Mouse (Mus musculus) hindbrain, postnatal 0 days (tissue): Measurements from ENCODE around the gene Sertad4. TPM values are rescaled to one million over a fixed set of nuclear protein-coding genes. Genes with fewer than 3 reads are reported as not detected.

Experiments used
- ATAC-seq: fragments of 200-750 bp; cut with Nextera tagmentation; 2 replicates; pipeline ENCODE4 v1.8.0; 2017; ENCODE audit warnings: mild to moderate bottlenecking, moderate TSS enrichment, moderate library complexity
- DNase-seq: peaks from one replicate; pipeline ENCODE4 v3.0.0-alpha.2; 2015; ENCODE audit warnings: low spot score
- H3K27ac ChIP-seq: fragments of 300-500 bp; sonication (generic); 2 replicates; pipeline ENCODE4 v1.5.1; 2014; ENCODE audit warnings: mild to moderate bottlenecking
- H3K27me3 ChIP-seq: fragments of 300-500 bp; sonication (generic); 2 replicates; pipeline ENCODE4 v1.6.1; 2014; ENCODE audit warnings: low read length, mixed read lengths; ENCODE audit not compliant: insufficient read depth
- H3K36me3 ChIP-seq: fragments of 300-500 bp; sonication (generic); 2 replicates; pipeline ENCODE4 v1.6.1; 2014; ENCODE audit warnings: low read length, mixed read lengths; ENCODE audit not compliant: insufficient read depth
- H3K4me1 ChIP-seq: fragments of 300-500 bp; sonication (generic); 2 replicates; pipeline ENCODE4 v1.6.1; 2014; ENCODE audit warnings: antibody characterized with exemption, low read length, mixed read lengths; ENCODE audit not compliant: insufficient read depth
- H3K4me2 ChIP-seq: fragments of 300-500 bp; sonication (generic); 2 replicates; pipeline ENCODE4 v1.6.1; 2014; ENCODE audit warnings: low read depth, mild to moderate bottlenecking, low read length, moderate library complexity, mixed read lengths
- H3K4me3 ChIP-seq: fragments of 300-500 bp; sonication (generic); 2 replicates; pipeline ENCODE4 v1.5.1; 2014; ENCODE audit warnings: low read length
- H3K9ac ChIP-seq: fragments of 300-500 bp; sonication (generic); replicated peaks from 2 replicates; pipeline ENCODE4 v1.6.1; 2014; ENCODE audit warnings: mild to moderate bottlenecking, low read length, moderate library complexity, mixed read lengths
- H3K9me3 ChIP-seq: fragments of 300-500 bp; sonication (generic); 2 replicates; pipeline ENCODE4 v1.6.1; 2016; ENCODE audit warnings: low read length, mixed read lengths
- CTCF ChIP-seq: IDR thresholded peaks from 2 replicates; pipeline ENCODE4 v1.5.1; 2016; ENCODE audit warnings: antibody characterized with exemption, control low read depth, low read depth
- WGBS: fragments of 180-500 bp; shearing (Covaris S2); extraction: QIAGEN DNeasy Blood & Tissue Kit; methylation state at CpG from one replicate; pipeline ENCODE4 v1.1.7; 2014; 5-methylcytosine and 5-hydroxymethylcytosine counted together
- polyA plus RNA-seq: library from polyadenylated mRNA; unstranded; fragments of >200 nt; fragmentation: Nextera tagmentation; extraction: Ambion mirVana; gene quantifications from 2 replicates; pipeline ENCODE4 v1.2.1, GENCODE M21; 2015
- total RNA-seq: library from RNA; depleted of rRNA; stranded (reverse); fragments of >200 nt; gene quantifications from 2 replicates; pipeline ENCODE4 v1.2.3, GENCODE M21; 2014; rRNA removed

Gene Sertad4
- 5.3 and 5.4 TPM in 2 replicates for total RNA-seq
- 13.2 and 14.2 TPM in 2 replicates for polyA plus RNA-seq

- no peak for TF ChIP-seq CTCF
- H3K4me1 ChIP-seq, result peaks cover 22% of the 10 kb centered on the region
- no peaks in the 10 kb centered on the region for H3K27me3 ChIP-seq
- ATAC-seq (peak; percentile 51; the same call in 1 of the 2 replicates), DNase-seq (peak; percentile 79)
- H3K9me3 ChIP-seq, result no peaks in the 10 kb centered on the region
- H3K4me3 ChIP-seq, result peak within 1 kb of the TSS; percentile 60
- peak within 1 kb of the TSS; percentile 84 for H3K9ac ChIP-seq
- H3K36me3 ChIP-seq, result no peaks in the 10 kb centered on the region
- WGBS, result under 1% methylated on average over 56 of the region's 75 CpGs
- peak within 1 kb of the TSS; percentile 63 for H3K4me2 ChIP-seq
- H3K27ac ChIP-seq, result peak within 1 kb of the TSS; percentile 80
Observed at GRCm38 (mm10) chr1:192855474-192856230, at the start of gene Sertad4. TSS of gene Sertad4 (minus strand) at chr1:192855756.

GRCm38 (mm10) chr1:192901516-192901915, 46.0 kb upstream of the Sertad4 start:
- Histone ChIP-seq H3K4me2 (no peak overlapping the region), H3K4me3 (no peak overlapping the region), H3K27ac (no peak overlapping the region), H3K27me3 (no peaks in the 10 kb centered on the region), H3K4me1 (no peaks in the 10 kb centered on the region), H3K9me3 (no peaks in the 10 kb centered on the region), H3K9ac (no peak overlapping the region), H3K36me3 (peaks cover 4% of the 10 kb centered on the region; the same call in 1 of the 2 replicates)
- no peak for DNase-seq
- TF ChIP-seq CTCF, result no peak
- WGBS, result 70% methylated on average over 2 of the region's 2 CpGs
- no peak for ATAC-seq

- peaks cover 4% of the 10 kb centered on the region; the same call in 1 of the 2 replicates for H3K36me3 ChIP-seq
- H3K4me3 ChIP-seq, result no peak overlapping the region
- H3K4me2 ChIP-seq, result no peak overlapping the region
- no peak overlapping the region for H3K27ac ChIP-seq
- H3K9me3 ChIP-seq, result no peaks in the 10 kb centered on the region
- no peak for DNase-seq
- no peak for ATAC-seq
- H3K9ac ChIP-seq, result no peak overlapping the region
- H3K4me1 ChIP-seq, result no peaks in the 10 kb centered on the region
- no peaks in the 10 kb centered on the region for H3K27me3 ChIP-seq
- 78% methylated on average over 3 of the region's 3 CpGs for WGBS
- TF ChIP-seq CTCF, result no peak
Observed at GRCm38 (mm10) chr1:192900913-192901312, 45.4 kb upstream of the Sertad4 start.

GRCm38 (mm10) chr1:192898742-192899141, 43.2 kb upstream of the Sertad4 start:
- no peak for ATAC-seq
- Histone ChIP-seq H3K4me2 (no peak overlapping the region), H3K4me1 (no peaks in the 10 kb centered on the region), H3K9ac (no peak overlapping the region), H3K27ac (no peak overlapping the region), H3K9me3 (no peaks in the 10 kb centered on the region), H3K27me3 (no peaks in the 10 kb centered on the region), H3K4me3 (no peak overlapping the region), H3K36me3 (peaks cover 4% of the 10 kb centered on the region; the same call in 1 of the 2 replicates)
- no peak for DNase-seq
- 7% methylated on average over 2 of the region's 2 CpGs for WGBS
- TF ChIP-seq CTCF, result no peak

GRCm38 (mm10) chr1:192897218-192897617, 41.7 kb upstream of the Sertad4 start:
- Histone ChIP-seq H3K4me3 (no peak overlapping the region), H3K27ac (no peak overlapping the region), H3K9ac (no peak overlapping the region), H3K9me3 (no peaks in the 10 kb centered on the region), H3K4me2 (no peak overlapping the region), H3K36me3 (peaks cover 4% of the 10 kb centered on the region; the same call in 1 of the 2 replicates), H3K27me3 (no peaks in the 10 kb centered on the region), H3K4me1 (no peaks in the 10 kb centered on the region)
- no peak for TF ChIP-seq CTCF
- WGBS, result 67% methylated on average over 10 of the region's 10 CpGs
- no peak for DNase-seq
- ATAC-seq, result no peak

- 92% methylated on average over 3 of the region's 3 CpGs for WGBS
- TF ChIP-seq CTCF, result no peak
Observed at GRCm38 (mm10) chr1:192896076-192896475, 40.5 kb upstream of the Sertad4 start.

GRCm38 (mm10) chr1:192890716-192891115, 35.2 kb upstream of the Sertad4 start:
- no peak overlapping the region for H3K9ac ChIP-seq
- ATAC-seq (no peak), DNase-seq (no peak)
- H3K4me2 ChIP-seq, result no peak overlapping the region
- no peak overlapping the region for H3K27ac ChIP-seq
- no peaks in the 10 kb centered on the region for H3K36me3 ChIP-seq
- no peak for TF ChIP-seq CTCF
- H3K27me3 ChIP-seq, result no peaks in the 10 kb centered on the region
- H3K4me1 ChIP-seq, result no peaks in the 10 kb centered on the region
- H3K4me3 ChIP-seq, result no peak overlapping the region
- H3K9me3 ChIP-seq, result no peaks in the 10 kb centered on the region
- WGBS, result 82% methylated on average over 3 of the region's 3 CpGs

More at GRCm38 (mm10) chr1:192896076-192896475, 40.5 kb upstream of the Sertad4 start:
- H3K4me1 ChIP-seq, result no peaks in the 10 kb centered on the region
- no peak overlapping the region for H3K27ac ChIP-seq
- H3K4me2 ChIP-seq, result no peak overlapping the region
- H3K36me3 ChIP-seq, result peaks cover 4% of the 10 kb centered on the region; the same call in 1 of the 2 replicates
- no peaks in the 10 kb centered on the region for H3K9me3 ChIP-seq
- ATAC-seq, result no peak
- no peak for DNase-seq
- H3K9ac ChIP-seq, result no peak overlapping the region
- no peak overlapping the region for H3K4me3 ChIP-seq
- no peaks in the 10 kb centered on the region for H3K27me3 ChIP-seq
